Mouse (Mus musculus): ENCODE results near the gene Mpv17l2. TPM values are rescaled to one million over a fixed set of nuclear protein-coding genes. Genes with fewer than 3 reads are reported as not detected.

The Mpv17l2 gene
- polyA plus RNA-seq, 1 experiment = 99.7 TPM

- no peak for TF ChIP-seq GATA1 (IDR thresholded peaks at IDR 0.05; ENCODE audit: borderline replicate concordance, low read length)
- no peak for TF ChIP-seq FLI1 (IDR thresholded peaks at IDR 0.05; ENCODE audit: low read length)
- no peaks in the 10 kb centered on the region for H3K9me3 ChIP-seq
- no peaks in the 10 kb centered on the region for H3K36me3 ChIP-seq (replicated peaks; ENCODE audit: low read length)
- peaks cover 97% of the 10 kb centered on the region for H3K27me3 ChIP-seq (replicated peaks)
- H3K4me1 ChIP-seq = peaks cover 29% of the 10 kb centered on the region
- H3K4me3 ChIP-seq (replicated peaks) = no peak overlapping the region
Observed at GRCm38 (mm10) chr8:70745691-70746220, 15.0 kb downstream of the Mpv17l2 start.

GRCm38 (mm10) chr8:70744806-70745205 lies 15.9 kb downstream of the Mpv17l2 start:
- no peak overlapping the region for H3K4me3 ChIP-seq (replicated peaks)
- no peaks in the 10 kb centered on the region for H3K36me3 ChIP-seq (replicated peaks; ENCODE audit: low read length)
- H3K4me1 ChIP-seq = peaks cover 29% of the 10 kb centered on the region
- no peak for TF ChIP-seq GATA1 (IDR thresholded peaks at IDR 0.05; ENCODE audit: borderline replicate concordance, low read length)
- TF ChIP-seq FLI1 (IDR thresholded peaks at IDR 0.05; ENCODE audit: low read length) = no peak
- no peaks in the 10 kb centered on the region for H3K9me3 ChIP-seq
- peaks cover 97% of the 10 kb centered on the region for H3K27me3 ChIP-seq (replicated peaks)

- H3K27me3 ChIP-seq (replicated peaks) = peaks cover 89% of the 10 kb centered on the region
- no peaks in the 10 kb centered on the region for H3K9me3 ChIP-seq
- peak overlapping the region; percentile 87 for H3K4me3 ChIP-seq (replicated peaks)
- no peak for TF ChIP-seq FLI1 (IDR thresholded peaks at IDR 0.05; ENCODE audit: low read length)
- TF ChIP-seq GATA1 (IDR thresholded peaks at IDR 0.05; ENCODE audit: borderline replicate concordance, low read length) = no peak
- peaks cover 29% of the 10 kb centered on the region for H3K4me1 ChIP-seq
- H3K36me3 ChIP-seq (replicated peaks; ENCODE audit: low read length) = no peaks in the 10 kb centered on the region
Observed at GRCm38 (mm10) chr8:70743656-70744590, 16.8 kb downstream of the Mpv17l2 start.

DNA sequence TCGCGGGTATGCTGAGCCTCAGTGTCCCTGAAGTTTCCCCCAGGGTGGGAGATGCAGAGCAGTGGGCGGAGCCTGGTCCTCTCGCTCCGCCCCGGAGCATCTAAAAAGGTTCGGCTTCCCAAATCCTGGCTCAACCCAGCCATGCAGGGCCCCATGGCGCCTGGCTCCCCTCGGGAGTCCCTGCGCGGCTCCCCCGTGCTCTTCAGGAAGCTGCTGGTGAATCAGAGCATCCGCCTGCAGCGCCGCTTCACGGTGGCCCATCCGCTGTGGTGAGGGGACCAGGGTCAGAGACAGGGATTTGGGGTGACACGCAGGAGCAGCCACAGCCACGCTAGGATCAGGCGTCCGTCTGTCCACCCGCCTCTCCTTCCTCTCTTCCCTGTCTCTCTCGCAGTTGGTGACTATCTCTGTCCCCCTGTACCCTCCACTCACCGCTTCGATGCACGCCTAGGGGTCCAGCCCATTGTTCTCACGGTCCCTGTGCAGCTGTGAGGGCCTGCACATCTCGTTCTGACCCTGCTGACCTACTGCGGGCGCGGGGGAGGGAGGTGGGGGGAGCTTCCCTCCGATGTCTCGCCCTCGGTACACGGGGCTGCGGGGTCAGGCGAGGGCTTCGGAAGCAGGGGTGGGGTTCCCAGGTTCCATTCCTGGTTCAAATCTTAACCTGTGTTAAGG lies 17.6 kb downstream of the Mpv17l2 start:
- Histone ChIP-seq H3K4me1 (peaks cover 29% of the 10 kb centered on the region), H3K4me3 (replicated peaks) (peak overlapping the region; percentile 87), H3K36me3 (replicated peaks; ENCODE audit: low read length) (no peaks in the 10 kb centered on the region), H3K9me3 (no peaks in the 10 kb centered on the region), H3K27me3 (replicated peaks) (peaks cover 85% of the 10 kb centered on the region)
- TF ChIP-seq FLI1 (IDR thresholded peaks at IDR 0.05; ENCODE audit: low read length) = no peak
- TF ChIP-seq GATA1 (IDR thresholded peaks at IDR 0.05; ENCODE audit: borderline replicate concordance, low read length) = no peak

GRCm38 (mm10) chr8:70742176-70742575 lies 18.6 kb downstream of the Mpv17l2 start:
- peaks cover 78% of the 10 kb centered on the region for H3K27me3 ChIP-seq (replicated peaks)
- no peak overlapping the region for H3K4me3 ChIP-seq (replicated peaks)
- TF ChIP-seq GATA1 (IDR thresholded peaks at IDR 0.05; ENCODE audit: borderline replicate concordance, low read length) (no peak), FLI1 (IDR thresholded peaks at IDR 0.05; ENCODE audit: low read length) (no peak)

GRCm38 (mm10) chr8:70741661-70742060 lies 19.1 kb downstream of the Mpv17l2 start:
- H3K9me3 ChIP-seq = no peaks in the 10 kb centered on the region
- H3K27me3 ChIP-seq (replicated peaks) = peaks cover 76% of the 10 kb centered on the region
- H3K4me1 ChIP-seq = peaks cover 31% of the 10 kb centered on the region
- H3K4me3 ChIP-seq (replicated peaks) = no peak overlapping the region
- H3K36me3 ChIP-seq (replicated peaks; ENCODE audit: low read length) = no peaks in the 10 kb centered on the region
- TF ChIP-seq FLI1 (IDR thresholded peaks at IDR 0.05; ENCODE audit: low read length) (no peak), GATA1 (IDR thresholded peaks at IDR 0.05; ENCODE audit: borderline replicate concordance, low read length) (no peak)

More at GRCm38 (mm10) chr8:70742176-70742575, 18.6 kb downstream of the Mpv17l2 start:
- no peaks in the 10 kb centered on the region for H3K36me3 ChIP-seq (replicated peaks; ENCODE audit: low read length)
- peaks cover 29% of the 10 kb centered on the region for H3K4me1 ChIP-seq
- no peaks in the 10 kb centered on the region for H3K9me3 ChIP-seq

DNA sequence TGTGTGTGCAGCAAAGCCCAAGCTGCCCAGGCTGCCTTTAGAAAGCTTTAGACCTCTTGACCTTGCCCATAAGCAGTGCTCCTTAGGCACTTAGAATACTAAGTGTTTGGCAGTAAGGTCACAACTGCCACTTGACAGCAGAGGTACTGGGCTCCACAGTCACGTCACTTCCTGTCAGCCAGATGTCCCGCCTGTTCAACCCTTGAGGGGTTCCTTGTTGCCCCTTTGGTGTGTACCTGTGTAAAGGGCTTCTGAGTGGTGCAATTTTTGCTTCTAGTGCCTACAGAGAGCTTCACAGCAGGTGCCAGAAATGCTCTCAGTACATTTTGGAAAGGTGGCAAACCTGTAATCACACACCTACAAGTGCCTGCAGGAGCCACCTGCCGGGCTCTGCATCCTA lies 22.5 kb downstream of the Mpv17l2 start:
- H3K4me1 ChIP-seq = peaks cover 8% of the 10 kb centered on the region
- peaks cover 48% of the 10 kb centered on the region for H3K27me3 ChIP-seq (replicated peaks)
- TF ChIP-seq FLI1 (IDR thresholded peaks at IDR 0.05; ENCODE audit: low read length) (no peak), GATA1 (IDR thresholded peaks at IDR 0.05; ENCODE audit: borderline replicate concordance, low read length) (no peak)
- no peak overlapping the region for H3K4me3 ChIP-seq (replicated peaks)
- H3K36me3 ChIP-seq (replicated peaks; ENCODE audit: low read length) = no peaks in the 10 kb centered on the region
- H3K9me3 ChIP-seq = no peaks in the 10 kb centered on the region

GRCm38 (mm10) chr8:70737705-70738104 lies 23.0 kb downstream of the Mpv17l2 start:
- Histone ChIP-seq H3K4me1 (peaks cover 5% of the 10 kb centered on the region; the same call in 1 of the 2 replicates), H3K9me3 (no peaks in the 10 kb centered on the region), H3K36me3 (replicated peaks; ENCODE audit: low read length) (no peaks in the 10 kb centered on the region), H3K27me3 (replicated peaks) (peaks cover 48% of the 10 kb centered on the region), H3K4me3 (replicated peaks) (no peak overlapping the region)
- TF ChIP-seq FLI1 (IDR thresholded peaks at IDR 0.05; ENCODE audit: low read length) (no peak), GATA1 (IDR thresholded peaks at IDR 0.05; ENCODE audit: borderline replicate concordance, low read length) (no peak)

DNA sequence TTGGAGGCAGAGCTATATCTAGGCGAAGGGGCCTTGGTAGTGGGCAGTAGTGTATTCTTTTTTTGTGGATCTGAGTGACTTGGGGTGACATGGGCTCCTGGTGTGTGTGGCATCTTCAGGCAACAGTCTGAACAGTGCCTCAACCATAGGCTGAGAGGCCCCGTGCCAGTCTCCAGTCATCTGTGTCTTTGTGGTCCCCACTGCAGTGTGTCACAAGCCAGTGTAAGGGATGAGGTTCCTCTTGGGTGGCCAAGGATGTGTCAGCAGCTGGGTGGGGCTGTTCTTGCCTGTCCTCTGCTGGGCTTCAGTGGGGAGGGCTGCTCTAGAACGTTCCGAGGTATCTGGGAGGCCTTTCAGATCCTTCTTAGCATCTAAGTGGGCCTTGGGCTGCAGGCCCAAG lies 29.8 kb downstream of the Mpv17l2 start:
- H3K4me1 ChIP-seq = peaks cover 21% of the 10 kb centered on the region
- TF ChIP-seq FLI1 (IDR thresholded peaks at IDR 0.05; ENCODE audit: low read length) = no peak
- TF ChIP-seq GATA1 (IDR thresholded peaks at IDR 0.05; ENCODE audit: borderline replicate concordance, low read length) = no peak
- H3K27me3 ChIP-seq (replicated peaks) = peaks cover 70% of the 10 kb centered on the region
- no peaks in the 10 kb centered on the region for H3K9me3 ChIP-seq
- H3K4me3 ChIP-seq (replicated peaks) = no peak overlapping the region
- no peaks in the 10 kb centered on the region for H3K36me3 ChIP-seq (replicated peaks; ENCODE audit: low read length)

Data from megakaryocyte, embryonic 14.5 days (primary cell).